Mouse (Mus musculus) cerebellum, postnatal 10 days (tissue): ENCODE measurements around the gene Asic2.

Experiments
- DNase-seq, 2 experiments: peaks; one replicate each; pipeline ENCODE4 v3.0.0; 2021; ENCODE audit warnings: mixed read lengths in 2 of 2

Asic2 gene

DNA sequence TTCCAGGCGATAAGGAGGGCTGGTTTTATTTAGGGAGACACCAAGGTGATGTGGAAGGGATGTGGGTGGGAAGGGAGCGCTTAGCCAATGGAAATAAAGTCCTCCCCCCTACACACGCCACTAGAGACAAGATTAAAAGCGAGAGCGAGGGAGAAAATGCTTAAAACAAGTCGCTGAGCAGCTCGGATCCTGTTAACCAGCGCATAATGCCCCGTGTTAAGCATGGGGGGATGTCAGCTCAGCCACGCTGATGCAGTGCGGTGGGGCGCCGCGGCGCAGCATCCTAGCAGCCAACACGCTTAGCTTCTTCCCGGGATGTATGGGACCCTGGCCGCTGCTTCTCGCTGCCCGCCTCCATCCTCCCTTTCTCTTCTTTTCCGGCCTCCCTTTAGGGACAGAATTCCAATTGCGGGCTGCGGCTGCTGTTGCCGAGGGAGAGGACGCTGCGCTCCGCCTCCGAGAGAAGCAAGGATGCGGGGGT, at the start of gene Asic2:
Gene Asic2 (minus strand): TSS at position 57 of the 481 bp plus-strand sequence.
- peak; percentile 41 to 51 for DNase-seq

DNA sequence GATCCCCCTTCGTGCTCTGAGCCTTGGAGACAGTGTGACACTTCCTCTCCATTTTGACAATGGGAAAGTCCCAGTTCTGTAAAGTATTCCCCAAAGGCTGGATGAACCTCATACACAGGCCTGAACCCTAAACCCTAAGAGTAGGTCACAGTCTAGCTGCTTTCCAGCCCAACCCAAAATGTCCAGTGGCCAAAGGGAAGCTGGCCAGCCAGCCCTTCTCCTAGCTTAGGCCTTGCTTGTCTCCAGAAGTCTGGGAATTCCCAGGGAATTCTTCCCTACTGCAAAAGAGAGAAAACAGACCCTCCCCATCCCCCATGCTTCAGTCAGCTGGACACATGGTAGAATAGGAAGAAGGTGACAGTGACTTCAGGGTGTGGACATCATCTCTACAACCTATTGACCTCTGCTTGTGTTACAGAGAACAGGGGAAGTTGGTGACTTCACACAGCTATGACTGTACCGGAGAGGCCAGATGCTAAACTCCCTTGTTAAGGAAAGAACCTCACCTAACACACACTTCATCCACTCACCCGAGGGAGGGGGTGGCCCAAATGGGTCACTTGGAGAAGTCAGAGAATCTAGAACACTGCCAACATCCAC, 48.0 kb upstream of the Asic2 start:
- DNase-seq: no peak

DNA sequence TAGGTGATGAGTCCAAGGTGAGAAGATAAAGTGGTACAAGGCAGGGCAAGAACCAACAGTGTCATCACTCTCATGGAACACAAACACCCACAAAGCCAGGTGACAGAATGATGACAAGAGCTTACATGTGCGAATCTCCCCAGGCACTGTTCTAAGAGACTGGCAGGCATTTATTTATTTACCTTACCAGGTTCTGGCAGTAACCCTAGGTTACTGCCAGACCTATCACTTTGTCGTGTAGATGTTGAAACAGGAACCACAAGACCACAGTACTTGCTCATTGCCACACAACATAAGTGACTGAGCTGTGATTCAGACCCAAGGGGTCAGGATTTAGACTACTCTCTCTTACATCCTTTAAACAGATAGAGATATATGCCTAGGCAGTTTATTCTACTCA, 46.8 kb upstream of the Asic2 start:
- DNase-seq: no peak

DNA sequence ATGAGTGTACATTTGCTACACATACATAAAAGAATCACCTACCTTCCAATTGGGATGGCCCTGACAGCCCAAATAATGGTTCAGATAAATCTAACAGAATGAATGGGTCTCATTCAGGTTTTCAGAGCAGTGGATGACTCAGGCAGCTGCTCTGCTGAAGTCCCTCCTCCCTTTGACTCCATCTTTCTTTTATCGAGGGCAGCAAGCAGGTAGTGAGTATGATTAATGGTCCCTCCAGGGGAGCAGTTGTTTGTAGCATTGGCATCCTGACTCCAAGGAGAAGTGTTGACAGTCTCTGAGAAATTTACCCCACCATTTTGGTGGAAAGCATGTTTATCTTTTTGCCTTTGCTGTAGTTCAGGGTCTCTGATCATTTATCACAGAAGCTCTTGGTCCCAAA, 45.5 kb upstream of the Asic2 start:
- DNase-seq: no peak

DNA sequence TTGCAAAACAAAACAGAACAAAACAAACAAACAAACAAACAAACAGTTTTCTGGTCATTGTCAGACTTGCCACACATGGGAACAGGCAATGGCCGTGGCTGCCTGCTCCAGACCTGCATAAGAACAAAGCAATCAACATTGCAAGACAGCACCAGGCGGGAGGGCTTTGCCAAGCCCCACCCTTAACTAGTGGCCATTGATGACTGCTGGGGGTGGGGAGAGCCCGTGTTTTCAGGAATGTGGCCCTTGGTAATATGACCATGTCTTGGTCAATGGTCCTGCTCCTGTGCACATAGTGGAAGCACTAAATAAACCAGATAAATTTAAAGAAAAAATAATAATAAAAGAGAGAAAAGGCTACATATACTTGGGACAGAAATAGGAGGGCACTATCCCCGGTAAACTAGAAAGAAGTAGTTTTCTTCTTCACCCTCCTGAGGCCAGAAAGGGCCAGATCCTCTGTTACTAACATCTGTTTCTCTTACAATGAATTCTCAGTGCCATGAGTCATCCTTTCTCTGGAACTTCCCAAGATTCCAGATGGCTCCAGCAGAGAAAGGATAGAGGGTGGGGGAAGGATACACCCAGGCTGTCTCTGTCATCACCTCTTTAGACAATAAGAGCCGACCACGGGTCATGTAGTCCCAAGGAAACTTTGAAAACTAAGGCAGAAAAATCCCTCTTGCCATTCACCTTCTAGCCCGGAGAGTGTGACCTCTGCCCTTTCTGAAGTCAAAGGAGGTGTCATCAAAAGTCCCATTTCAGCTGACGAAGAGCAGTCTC, 43.3 kb upstream of the Asic2 start:
- no peak for DNase-seq

DNA sequence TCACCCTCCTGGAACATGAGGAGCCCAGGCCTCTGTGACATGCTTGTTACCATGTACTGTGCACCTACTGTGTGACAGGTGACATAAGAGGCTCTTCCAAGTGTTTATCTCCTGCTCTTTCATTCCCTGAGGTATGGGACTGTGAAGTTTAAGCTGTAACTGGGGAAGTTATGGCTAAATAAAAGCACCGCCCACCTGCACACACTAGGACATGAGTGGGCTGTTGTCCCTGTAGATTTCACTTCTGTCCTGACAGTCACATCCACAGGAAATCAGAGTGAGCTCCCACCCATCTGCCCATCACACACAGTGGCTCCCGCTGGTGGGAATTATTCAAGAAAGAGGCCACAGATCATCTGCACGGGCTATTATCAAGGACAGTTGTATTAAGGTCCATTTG, 41.9 kb upstream of the Asic2 start:
- no peak for DNase-seq

DNA sequence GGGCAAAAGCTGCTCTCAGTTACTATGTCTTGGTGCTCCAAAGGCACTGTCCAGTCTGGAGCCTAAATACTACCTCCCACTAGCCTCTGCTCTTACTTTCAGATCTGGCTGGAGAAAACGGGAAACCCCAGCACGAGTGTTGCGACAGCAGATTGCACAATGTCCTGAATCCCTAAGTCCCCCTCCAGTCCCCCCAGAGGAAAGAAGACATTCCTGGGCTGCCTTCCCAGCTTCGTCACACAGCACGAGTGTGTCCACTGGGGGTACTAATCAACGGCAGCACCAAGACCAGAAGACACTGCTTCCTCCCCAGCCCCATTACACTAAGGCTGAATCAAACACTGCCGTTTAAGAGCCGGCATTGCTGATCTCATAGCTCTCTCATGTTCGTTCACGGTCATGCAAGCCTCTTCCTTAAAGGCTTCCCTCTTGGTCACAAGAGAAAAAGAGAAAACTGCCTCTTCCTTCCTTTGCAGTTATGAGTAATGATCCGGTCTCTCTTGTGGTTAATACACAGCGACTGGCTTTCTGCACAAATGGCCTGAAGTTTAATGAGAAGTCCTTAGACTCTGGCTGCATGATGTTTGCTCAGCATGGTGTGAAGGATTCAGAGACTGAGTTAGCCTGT, 38.7 kb upstream of the Asic2 start:
- DNase-seq: peak in 1 of 2 experiments; percentile 10

DNA sequence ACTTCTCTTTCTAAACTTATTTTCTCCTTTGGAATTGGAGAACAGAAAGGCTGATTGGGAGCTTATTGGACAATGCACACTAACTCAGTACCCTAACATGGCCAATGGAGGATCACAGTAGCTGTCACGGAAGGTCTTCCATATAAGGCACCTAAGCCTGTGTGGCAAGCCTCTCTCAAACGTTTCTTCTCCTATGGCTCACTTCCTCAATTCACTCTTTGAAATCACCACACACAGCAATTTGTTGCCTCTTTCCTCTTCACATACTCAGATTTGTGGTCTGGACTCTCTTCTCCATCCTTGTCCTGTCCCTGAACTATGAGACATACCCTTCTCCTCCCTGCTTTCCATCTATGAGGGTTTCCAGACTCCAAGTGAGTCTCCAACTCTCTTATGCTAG, 36.6 kb upstream of the Asic2 start:
- no peak for DNase-seq

DNA sequence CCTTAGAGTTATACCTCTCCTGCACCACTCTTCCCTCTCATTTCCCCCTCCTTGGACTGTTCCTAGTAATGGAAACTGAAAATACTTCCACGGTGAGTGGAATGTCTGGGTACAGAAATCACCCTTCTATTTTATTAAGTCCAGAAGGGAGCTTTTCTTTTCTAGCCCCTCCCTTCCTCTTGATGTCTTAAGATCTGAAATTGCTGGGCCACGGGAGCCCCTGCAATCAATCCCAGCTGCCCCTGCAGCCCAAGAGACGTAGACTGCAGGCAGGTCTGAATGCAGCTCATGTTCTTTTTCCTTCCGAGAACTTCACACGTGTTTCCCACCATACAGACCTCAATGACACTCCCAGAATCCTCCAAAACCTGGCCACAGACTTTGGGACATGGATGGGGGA, 32.3 kb upstream of the Asic2 start:
- no peak for DNase-seq

DNA sequence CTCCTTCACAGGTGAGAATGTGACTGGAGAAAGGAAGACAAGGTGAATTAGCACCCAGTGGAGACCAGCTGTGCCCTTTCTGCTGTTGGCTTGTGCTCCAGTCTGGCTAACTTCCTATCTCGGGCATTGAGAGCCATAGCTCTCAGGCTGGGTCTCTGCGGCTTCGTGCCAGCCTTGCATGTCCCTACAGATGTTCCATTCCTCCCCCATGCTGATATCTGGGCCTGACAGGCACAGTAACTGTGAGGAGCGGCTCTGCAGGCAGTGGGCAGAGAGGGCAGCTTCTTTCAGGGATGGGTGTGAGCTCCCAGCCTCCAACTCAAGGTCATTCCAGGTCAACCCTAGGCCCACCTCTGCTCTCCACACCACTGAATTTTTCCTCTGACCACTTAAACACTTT, 31.2 kb upstream of the Asic2 start:
- DNase-seq: peak in 1 of 2 experiments; percentile 28

DNA sequence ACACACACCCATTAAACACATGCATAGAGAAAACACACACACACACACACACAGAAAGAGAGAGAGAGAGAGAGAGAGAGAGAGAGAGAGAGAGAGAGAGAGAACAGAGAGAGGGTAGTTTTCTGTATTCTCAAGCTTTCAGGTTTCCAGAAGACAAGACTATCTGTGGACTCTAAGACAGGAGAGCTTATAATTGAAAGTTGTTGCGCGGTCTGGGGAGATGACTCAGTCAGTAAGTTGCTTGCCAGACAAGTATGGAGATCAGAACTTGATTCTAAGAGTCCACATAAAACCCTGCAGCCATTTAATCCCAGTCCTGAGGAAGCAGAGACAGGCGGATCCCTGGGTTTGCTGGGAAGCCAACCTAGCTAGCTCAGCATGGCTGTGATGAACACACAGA, 30.4 kb upstream of the Asic2 start:
- no peak for DNase-seq

DNA sequence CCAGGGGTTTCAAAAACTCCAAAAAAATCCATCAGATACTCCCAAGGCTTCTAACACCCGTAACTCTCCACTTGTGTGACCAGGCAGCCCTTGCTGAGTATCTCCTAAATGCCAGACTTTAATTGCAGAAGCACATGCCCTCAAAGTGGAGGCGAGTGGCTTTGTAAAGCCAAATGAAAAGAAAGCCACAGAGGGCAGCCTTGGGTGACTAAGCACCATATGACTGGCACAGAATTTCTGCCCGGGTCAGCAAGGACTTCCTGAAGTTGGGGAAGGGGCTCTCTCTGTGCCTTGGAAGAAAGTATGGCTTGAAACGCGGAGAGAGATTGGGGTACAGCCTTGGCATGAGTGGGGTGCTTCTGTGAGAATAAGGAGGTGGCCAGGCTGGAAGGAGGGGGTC, 28.8 kb upstream of the Asic2 start:
- DNase-seq: no peak

DNA sequence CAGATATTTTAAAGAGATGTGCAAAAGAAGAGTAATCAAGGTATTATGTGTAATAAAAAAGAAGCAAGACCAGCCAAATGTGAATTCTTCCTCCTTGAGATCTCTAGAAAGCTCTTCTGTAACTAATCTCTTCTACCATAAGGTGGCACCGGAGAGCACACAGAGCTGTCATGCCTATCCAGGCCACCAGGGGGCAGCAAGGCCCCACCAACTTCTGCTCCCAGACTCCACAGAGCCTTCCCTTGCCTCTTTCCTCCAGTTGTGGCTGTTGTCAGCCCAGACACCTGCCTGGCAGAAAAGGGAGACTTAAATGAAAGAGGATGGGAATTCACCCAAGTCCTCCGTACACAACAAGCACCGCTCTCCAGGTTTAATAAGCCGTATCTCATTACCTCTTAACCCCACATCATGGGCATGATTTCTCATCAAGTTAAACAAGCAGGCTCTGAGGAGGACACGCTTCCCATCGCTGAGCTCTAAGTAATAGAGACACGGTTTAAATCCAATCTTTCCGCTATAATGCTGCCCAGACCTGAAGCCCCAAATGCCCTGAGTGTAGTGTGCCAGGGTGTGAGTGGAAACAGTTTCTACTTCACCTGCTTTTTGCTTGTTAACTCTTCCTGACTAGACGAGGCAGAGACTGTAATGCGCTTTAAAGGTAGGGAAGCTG, 28.1 kb upstream of the Asic2 start:
- DNase-seq: peak; percentile 81 to 86

DNA sequence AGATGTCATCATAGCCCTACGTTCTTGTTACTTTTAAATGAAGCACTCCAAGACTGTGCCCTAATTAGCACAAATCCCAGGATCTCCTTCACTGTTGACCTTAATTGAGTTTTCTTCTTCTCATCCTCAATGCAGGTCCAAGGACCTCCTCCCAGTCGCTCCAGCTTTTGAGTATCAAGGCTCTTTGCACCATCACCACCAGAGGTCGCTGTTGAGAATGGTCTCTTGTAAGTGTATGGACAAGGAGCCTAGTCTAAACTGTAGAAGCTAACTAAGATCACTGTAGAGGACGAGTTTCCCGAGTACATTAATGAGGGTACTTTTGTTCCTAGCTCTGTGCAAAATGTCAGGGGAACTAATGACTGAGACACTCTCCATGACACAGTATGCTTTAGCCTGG, 14.9 kb upstream of the Asic2 start:
- DNase-seq: peak; percentile 88 to 90

DNA sequence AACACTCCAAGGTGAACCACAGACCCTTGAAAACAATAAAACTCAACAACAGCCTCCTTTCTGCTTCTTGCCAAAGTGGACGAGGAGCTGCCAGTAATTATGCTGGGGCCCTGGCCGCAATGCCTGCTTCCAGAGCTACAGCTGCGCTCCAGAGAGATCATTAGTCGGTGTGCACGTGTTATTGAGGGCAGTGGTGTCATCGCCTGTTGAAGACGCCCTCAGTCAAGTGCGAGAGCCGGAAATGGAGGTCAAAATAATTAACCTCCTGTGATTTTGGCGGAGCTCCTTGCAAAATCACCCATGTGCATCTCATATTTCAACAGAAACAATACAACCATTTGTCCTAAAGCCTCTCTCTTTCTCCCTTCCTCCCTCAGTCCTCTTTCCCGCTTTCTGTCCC, 13.9 kb upstream of the Asic2 start:
- DNase-seq: no peak

DNA sequence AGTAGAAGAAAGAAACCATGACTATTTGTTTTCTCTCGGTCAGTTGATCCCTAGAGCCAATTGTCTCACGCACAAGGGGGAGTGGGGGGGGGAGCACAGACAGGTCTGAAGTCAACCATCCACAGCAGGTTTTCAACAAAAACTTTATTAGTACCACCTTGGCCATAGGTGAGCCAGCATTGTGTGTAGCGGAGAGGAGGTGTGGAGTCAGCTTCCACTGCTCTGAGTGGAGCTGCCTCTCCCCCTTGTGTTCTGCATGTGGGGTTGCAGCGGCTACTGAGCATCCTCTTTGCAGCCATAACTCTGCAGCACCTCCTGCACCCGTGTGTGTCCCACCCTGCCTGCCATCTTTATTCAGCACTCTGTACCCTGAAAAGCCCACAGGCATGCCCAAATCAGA, 6.3 kb upstream of the Asic2 start:
- DNase-seq: peak; percentile 69 to 70

DNA sequence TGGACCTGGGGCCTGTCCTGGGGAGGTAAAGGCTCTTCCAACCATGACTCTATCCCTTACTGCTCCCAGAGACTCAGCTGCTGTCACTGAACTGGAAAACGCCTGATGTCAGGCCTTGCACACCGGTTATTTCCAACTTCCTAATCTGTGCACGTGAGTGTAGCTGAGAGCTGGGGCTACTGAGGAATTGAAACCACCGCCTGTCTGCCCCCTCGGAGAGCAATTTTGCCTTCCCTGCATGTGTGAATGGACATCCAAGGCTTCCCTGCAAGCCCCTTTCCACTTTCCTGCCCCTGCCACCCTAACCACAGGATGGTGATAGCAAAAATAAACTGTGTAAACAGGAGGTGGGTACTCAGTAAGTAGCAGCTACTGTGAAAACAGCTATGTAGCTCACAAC, 5.4 kb upstream of the Asic2 start:
- no peak for DNase-seq

DNA sequence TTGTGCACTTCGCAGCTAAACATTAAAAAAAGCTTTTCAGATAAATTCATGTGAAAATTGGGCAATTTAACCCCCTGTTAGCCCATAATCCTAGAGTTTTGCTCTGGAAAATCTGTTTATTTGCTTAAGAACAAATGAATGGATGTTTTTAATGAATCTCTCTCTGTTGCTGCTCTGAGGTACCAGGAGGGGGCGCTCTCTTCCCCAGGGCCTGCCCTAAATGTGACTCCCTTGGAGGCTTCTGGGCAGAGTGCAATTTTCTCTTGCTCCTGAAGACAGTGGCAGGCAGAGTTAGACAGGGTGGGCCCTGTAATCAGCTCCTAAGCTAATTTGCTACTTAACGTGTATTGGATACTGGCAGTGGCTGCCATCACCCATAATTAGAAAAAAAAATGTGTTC, 3.8 kb upstream of the Asic2 start:
- peak; percentile 38 to 48 for DNase-seq

DNA sequence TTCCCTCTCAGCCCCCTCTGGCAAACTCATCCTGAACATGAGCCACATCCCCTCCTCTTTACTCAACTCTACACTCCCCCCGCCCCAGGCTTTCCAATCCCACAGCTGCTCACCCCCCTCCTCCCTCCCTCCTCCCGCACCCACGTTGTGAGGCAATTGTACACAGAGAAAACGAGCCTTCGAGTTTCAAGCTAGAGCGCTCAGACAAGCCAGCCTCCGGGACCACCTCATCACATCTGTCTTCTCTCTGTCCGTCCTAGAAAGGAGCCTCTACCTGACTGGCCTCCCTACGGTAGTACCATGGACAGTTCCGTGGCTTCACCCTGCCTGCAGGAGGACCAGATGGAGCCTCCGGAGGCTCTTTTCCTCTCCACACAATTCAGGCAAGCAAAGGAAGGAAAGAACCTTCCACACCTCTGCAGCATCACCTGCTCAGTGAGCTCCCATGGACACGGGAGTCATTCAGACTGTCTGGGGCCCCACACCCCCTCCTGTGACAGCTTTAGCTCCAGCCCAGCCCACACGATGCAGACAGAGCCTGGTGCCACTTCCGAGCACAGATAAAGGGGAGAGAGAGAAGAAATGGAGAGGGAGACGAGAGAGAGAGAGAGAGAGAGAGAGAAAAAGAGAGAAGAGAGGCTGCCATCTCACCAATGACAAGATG, 1.5 kb downstream of the Asic2 start:
- peak; percentile 54 to 65 for DNase-seq

DNA sequence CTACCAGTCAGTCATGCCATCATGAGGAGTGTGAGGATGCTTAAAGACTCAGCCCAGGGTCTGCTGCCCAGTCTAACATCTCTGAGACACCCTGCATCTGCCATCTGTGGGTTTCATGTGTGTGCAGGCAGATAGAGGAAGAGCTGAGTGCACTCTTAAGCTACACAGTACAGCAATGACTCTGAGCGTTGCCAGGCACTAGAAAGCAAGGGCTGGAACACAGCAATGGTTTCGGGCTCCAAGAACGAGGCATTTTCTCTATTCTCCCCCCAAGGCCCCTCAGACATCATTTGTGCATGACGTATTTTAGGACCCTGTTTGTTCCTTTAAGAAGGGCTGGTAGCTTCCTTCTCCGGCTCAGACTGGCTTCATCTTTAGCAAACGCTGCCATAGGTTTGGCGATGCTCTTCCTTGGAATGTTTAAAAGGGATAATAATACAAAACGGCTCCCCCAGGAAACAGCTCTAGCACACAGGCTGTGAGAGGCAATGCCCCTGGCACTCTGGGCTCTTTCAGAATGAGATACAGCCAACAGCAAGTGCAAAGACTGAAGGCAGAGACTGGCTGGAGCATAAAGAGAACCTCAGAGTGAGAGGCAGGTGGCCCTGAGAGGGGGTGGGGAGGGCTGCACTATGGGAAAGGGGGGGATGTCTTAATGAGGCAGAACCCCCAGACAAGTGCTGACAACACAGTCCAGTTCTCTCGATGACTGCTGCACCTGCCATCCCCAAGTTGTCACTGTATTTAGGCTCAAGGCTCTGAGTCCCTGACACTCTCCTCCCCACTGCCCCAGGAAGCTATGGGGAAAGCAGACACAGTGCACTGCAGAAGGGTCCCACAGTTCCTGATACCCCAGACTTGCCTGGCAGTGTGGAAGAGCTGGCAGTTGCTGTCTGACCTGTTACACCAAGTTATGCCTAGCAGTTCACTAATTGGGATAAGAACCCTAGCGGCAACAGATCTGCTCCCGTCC, 2.3 kb downstream of the Asic2 start:
- peak in 1 of 2 experiments; percentile 40 for DNase-seq

DNA sequence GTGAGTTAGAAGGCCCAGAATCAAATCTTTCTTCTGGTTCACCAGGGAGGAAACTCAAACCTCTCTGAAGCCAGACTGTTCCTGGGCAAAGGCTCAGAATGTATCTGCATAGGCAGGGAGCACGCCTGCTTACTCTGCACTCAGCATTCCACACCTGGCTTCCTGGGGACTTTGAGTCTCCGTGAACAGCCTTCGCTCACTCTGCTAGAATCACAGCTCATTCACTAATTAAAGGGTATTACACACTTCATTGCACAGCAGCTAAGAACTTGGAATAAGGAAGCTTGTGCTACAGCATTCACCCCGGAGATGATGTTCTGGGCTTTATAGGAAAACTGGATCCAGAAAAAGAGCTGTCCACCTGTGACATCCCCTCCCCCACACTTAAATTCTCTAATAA, 3.7 kb downstream of the Asic2 start:
- DNase-seq: no peak

DNA sequence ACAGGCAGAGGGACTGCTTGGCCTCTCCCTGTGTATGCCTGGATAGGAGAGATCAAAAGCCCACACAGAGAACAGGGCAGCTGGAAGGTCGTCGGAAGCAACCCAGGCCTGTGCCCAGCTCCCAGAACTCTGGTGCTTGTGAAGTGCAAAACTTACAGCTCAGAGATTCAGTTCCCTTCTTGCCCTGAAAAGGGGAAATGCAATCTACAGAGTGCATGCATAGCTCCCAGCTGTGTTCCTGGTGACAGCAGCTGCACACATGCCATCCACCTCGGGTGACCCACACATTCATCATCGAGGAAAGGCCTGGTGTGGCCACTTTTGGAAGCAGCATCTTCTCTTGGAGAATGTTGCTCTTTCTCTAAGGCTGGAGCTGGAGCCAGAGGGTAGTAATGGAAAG, 13.9 kb downstream of the Asic2 start:
- no peak for DNase-seq
